Mouse (Mus musculus): Measurements from ENCODE around the gene Cck. TPM values are rescaled to one million over a fixed set of nuclear protein-coding genes. Genes with fewer than 3 reads are reported as not detected.

Cck gene
- polyA plus RNA-seq (2012; ENCODE audit: insufficient read depth, insufficient read length, missing spikeins), result not detected in 2 replicates

DNA sequence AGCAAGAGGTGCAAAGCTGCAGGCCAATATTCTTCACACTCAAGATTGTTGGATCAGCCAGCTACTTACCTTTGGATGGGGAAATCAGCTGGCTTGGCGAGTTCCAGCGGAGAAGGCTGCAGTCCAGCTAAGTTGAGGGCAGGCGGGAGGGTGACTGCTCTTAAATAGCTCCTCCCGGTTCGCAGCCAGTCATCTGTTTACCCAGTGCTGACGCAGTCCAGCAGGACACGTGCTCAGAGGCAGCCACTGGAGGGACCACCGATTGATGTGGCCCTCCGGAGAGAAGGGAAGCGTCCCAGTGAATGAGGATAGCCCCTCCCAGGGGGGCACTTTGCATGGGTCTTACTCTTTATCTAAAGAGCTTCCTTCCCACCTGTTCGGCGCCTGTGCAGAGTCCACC lies at the start of gene Cck:
TSS of gene Cck (minus strand) at position 166 of the 400 bp plus-strand sequence.
- Histone ChIP-seq H3K4me1 (ENCODE audit: control insufficient read depth, insufficient read depth, low read length) (peaks cover 3% of the 10 kb centered on the region; the same call in 1 of the 2 replicates), H3K4me3 (ENCODE audit: insufficient read depth, low read length) (no peak within 1 kb of the TSS), H3K27ac (ENCODE audit: insufficient read depth, low read depth, low read length) (no peak within 1 kb of the TSS)
- no peak for TF ChIP-seq POLR2A (IDR thresholded peaks at IDR 0.05; ENCODE audit: borderline replicate concordance, low read depth, low read length)
- TF ChIP-seq CTCF (IDR thresholded peaks at IDR 0.05; ENCODE audit: low read depth, low read length), result no peak

DNA sequence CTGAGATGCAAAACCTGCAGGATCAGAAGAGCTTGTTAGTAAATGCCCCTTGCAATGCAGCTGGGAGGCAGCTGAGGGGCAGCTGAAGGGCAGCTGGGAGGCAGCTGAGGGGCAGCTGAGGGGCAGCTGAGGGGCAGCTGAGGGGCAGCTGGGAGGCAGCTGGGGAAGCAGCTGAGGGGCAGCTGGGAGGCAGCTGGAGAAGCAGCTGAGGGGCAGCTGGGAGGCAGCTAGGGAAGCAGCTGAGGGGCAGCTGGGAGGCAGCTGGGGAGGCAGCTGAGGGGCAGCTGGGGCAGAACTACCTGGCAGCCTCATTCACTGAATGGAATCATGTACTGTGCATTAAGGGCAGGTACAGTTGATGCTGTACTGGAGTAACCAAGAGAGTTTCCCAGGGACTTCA lies 46.0 kb upstream of the Cck start:
- H3K27ac ChIP-seq (ENCODE audit: insufficient read depth, low read depth, low read length), result no peak overlapping the region
- no peak overlapping the region for H3K4me3 ChIP-seq (ENCODE audit: insufficient read depth, low read length)
- TF ChIP-seq CTCF (IDR thresholded peaks at IDR 0.05; ENCODE audit: low read depth, low read length) (no peak), POLR2A (IDR thresholded peaks at IDR 0.05; ENCODE audit: borderline replicate concordance, low read depth, low read length) (no peak)
- no peaks in the 10 kb centered on the region; the same call in 1 of the 2 replicates for H3K4me1 ChIP-seq (ENCODE audit: control insufficient read depth, insufficient read depth, low read length)

DNA sequence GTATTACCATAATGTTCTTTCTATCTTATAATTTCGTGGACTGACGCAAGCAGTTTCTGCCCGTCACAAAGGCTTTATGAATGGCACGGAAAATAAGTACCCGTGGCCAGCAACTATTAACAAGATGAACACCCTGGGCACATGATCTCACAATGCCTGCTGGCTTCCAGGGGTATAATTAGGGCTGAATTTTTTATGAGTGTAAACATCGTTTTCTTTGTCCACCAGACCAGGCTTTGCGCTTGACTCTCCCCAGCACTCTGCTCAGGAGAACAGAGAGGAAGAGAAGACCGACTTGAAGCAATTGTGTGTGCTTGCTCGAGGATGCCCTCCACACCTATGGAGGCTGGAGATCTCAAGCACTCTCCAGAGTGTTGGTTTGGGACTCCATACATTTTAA lies 37.1 kb upstream of the Cck start:
- TF ChIP-seq POLR2A (IDR thresholded peaks at IDR 0.05; ENCODE audit: borderline replicate concordance, low read depth, low read length) (no peak), CTCF (IDR thresholded peaks at IDR 0.05; ENCODE audit: low read depth, low read length) (no peak)
- no peak overlapping the region for H3K4me3 ChIP-seq (ENCODE audit: insufficient read depth, low read length)
- H3K4me1 ChIP-seq (ENCODE audit: control insufficient read depth, insufficient read depth, low read length), result peaks cover 5% of the 10 kb centered on the region
- H3K27ac ChIP-seq (ENCODE audit: insufficient read depth, low read depth, low read length), result no peak overlapping the region

DNA sequence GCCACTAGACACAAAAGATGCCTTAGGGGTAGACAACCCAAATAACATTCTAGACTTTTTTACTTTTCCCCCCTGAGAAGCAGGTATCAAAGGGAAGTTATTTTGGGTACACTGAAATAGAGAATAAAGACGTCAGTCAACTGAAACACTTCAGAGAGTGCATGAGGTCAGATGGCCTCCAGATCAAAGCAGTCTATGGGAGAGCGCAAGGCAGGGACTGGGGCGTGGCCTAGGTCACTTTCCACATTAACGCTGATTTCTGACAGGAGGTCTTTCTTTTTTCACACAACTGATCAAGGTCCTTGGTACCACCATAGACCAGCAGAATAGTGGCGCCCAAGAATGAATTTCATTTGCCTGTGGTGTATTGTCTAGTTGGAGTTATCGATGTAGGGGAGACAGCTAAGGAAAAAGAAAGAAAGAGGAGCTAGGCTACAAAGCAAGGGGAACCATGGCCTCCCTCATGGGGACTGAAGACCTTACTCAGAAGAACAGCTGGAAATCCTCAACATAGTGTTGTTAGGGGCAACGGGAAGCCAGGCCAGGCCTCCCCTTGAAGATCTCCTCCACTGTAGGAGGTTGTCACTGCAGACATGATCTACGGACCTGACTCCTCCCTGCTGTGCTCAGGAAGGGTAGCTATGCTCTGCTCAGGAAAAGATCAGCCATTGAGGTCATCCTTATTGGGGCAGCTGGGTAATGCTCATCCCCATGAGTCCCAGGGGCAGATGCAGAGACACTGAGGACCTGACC lies 33.3 kb upstream of the Cck start:
- H3K27ac ChIP-seq (ENCODE audit: insufficient read depth, low read depth, low read length), result no peak overlapping the region
- TF ChIP-seq CTCF (IDR thresholded peaks at IDR 0.05; ENCODE audit: low read depth, low read length) (no peak), POLR2A (IDR thresholded peaks at IDR 0.05; ENCODE audit: borderline replicate concordance, low read depth, low read length) (no peak)
- H3K4me1 ChIP-seq (ENCODE audit: control insufficient read depth, insufficient read depth, low read length), result peaks cover 3% of the 10 kb centered on the region; the same call in 1 of the 2 replicates
- no peak overlapping the region for H3K4me3 ChIP-seq (ENCODE audit: insufficient read depth, low read length)

DNA sequence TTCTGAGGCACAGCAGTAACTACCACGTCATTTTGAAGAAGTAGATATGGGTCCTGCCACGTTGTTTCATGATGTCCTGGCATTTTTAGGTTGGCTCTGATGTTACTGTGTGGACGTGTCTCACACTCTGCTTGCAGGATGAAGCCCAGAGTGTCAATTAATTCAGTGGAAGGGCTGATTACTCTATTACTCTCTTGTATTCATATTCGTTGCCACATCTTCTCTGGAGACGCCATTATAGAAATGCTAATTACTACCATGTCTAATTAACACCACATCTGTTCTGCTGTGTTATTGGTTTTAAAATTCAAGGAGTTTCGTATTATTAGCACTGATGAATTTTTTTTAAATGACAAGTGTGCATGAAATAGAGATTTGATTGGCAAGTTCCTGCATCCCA lies 30.7 kb upstream of the Cck start:
- Histone ChIP-seq H3K4me3 (ENCODE audit: insufficient read depth, low read length) (no peak overlapping the region), H3K27ac (ENCODE audit: insufficient read depth, low read depth, low read length) (no peak overlapping the region), H3K4me1 (ENCODE audit: control insufficient read depth, insufficient read depth, low read length) (peaks cover 3% of the 10 kb centered on the region; the same call in 1 of the 2 replicates)
- TF ChIP-seq POLR2A (IDR thresholded peaks at IDR 0.05; ENCODE audit: borderline replicate concordance, low read depth, low read length) (no peak), CTCF (IDR thresholded peaks at IDR 0.05; ENCODE audit: low read depth, low read length) (no peak)

DNA sequence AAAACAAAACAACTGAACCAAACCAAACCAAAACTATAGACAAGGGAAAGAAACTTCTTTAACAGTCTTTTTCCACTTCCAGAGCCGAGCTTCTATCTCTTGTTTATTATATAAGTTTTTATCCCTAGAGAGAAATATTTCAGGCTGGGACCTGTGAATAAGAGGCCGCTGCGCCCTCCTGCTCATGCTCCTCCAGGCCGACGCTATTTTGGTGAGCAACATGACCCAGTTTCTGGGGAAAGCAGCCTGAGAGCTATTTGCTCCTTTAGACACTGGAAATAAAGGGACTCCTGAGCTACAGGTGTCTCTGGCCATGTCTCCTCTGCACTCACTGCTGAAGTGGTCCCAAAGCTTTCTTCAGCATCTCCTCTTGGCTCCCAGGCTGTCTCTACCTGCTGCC lies 24.6 kb upstream of the Cck start:
- Histone ChIP-seq H3K4me1 (ENCODE audit: control insufficient read depth, insufficient read depth, low read length) (peaks cover 3% of the 10 kb centered on the region; the same call in 1 of the 2 replicates), H3K4me3 (ENCODE audit: insufficient read depth, low read length) (no peak overlapping the region), H3K27ac (ENCODE audit: insufficient read depth, low read depth, low read length) (no peak overlapping the region)
- TF ChIP-seq POLR2A (IDR thresholded peaks at IDR 0.05; ENCODE audit: borderline replicate concordance, low read depth, low read length), result no peak
- TF ChIP-seq CTCF (IDR thresholded peaks at IDR 0.05; ENCODE audit: low read depth, low read length), result no peak

DNA sequence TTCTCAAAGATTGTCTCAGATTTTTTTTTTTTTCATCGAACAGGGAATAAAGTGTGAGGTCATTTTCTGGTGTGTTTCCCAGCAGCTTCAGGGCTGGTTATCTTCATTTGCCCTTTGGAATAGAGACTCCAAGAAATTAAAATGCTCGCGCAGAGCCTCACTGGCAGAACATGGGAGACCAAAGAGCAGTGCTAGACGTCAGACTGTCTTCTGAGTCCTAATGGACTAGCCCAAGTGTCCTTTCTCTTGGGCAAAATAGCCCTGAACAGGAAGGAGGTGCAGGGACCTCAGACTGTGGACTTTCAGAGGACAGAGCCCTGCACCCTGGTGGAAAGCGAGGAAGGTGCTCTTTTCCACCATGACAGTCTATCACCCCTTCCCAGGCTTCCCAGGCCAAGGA lies 19.0 kb upstream of the Cck start:
- H3K4me3 ChIP-seq (ENCODE audit: insufficient read depth, low read length), result no peak overlapping the region
- no peaks in the 10 kb centered on the region for H3K4me1 ChIP-seq (ENCODE audit: control insufficient read depth, insufficient read depth, low read length)
- TF ChIP-seq CTCF (IDR thresholded peaks at IDR 0.05; ENCODE audit: low read depth, low read length), result no peak
- TF ChIP-seq POLR2A (IDR thresholded peaks at IDR 0.05; ENCODE audit: borderline replicate concordance, low read depth, low read length), result no peak
- H3K27ac ChIP-seq (ENCODE audit: insufficient read depth, low read depth, low read length), result no peak overlapping the region

DNA sequence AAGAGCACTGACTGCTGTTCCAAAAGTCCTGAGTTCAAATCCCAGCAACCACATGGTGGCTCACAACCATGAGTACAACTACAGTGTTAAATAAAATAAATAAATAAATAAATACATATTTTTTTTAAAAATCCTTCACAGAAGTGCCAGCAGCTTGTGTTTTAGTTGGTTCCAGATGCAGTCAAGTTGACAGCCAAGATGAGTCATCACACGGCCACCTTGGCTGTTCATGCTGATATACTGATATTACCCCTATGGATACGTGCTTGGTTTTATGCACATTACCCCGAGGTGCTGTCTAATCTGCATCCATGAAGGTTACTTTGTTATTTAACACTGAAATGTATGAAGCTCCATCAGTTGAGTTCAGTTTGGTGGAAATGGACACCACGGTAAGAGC lies 16.4 kb upstream of the Cck start:
- Histone ChIP-seq H3K4me1 (ENCODE audit: control insufficient read depth, insufficient read depth, low read length) (no peaks in the 10 kb centered on the region), H3K4me3 (ENCODE audit: insufficient read depth, low read length) (no peak overlapping the region), H3K27ac (ENCODE audit: insufficient read depth, low read depth, low read length) (no peak overlapping the region)
- TF ChIP-seq POLR2A (IDR thresholded peaks at IDR 0.05; ENCODE audit: borderline replicate concordance, low read depth, low read length), result no peak
- no peak for TF ChIP-seq CTCF (IDR thresholded peaks at IDR 0.05; ENCODE audit: low read depth, low read length)

DNA sequence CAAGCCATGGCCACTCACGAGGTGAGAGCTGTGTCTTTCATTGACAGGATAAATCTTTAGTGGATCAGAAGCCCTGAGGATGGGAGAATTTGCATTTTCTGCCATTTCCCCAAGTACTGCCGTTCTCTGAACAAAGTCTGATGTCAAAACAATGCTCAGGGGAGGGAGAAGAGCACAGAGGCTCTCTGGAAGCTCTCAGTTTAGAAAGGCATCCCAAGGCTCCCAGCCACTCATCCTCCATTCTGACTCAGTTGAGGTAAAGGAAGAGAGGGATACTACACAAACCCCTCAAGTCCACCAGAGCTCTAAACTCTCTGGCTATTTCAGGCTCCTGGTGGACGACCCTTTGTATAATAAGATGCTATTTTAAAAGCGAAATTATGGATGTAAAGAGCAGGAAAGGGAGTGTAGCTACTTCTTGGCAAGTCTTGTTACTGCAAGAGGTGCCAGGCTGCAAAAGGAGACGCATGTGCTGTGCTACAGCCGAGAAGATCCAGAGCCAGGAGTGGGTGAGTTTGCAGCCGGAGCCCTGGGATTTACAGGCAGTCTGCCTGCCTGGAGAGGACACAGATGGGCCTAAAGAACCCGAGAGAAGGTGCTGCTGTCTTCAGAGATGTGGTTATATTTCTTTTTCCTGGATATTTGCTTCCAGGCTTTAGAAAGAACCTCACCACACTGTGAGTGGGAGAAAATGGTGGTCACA lies 11.1 kb upstream of the Cck start:
- TF ChIP-seq CTCF (IDR thresholded peaks at IDR 0.05; ENCODE audit: low read depth, low read length) (no peak), POLR2A (IDR thresholded peaks at IDR 0.05; ENCODE audit: borderline replicate concordance, low read depth, low read length) (no peak)
- no peak overlapping the region for H3K4me3 ChIP-seq (ENCODE audit: insufficient read depth, low read length)
- no peaks in the 10 kb centered on the region for H3K4me1 ChIP-seq (ENCODE audit: control insufficient read depth, insufficient read depth, low read length)
- H3K27ac ChIP-seq (ENCODE audit: insufficient read depth, low read depth, low read length), result no peak overlapping the region

DNA sequence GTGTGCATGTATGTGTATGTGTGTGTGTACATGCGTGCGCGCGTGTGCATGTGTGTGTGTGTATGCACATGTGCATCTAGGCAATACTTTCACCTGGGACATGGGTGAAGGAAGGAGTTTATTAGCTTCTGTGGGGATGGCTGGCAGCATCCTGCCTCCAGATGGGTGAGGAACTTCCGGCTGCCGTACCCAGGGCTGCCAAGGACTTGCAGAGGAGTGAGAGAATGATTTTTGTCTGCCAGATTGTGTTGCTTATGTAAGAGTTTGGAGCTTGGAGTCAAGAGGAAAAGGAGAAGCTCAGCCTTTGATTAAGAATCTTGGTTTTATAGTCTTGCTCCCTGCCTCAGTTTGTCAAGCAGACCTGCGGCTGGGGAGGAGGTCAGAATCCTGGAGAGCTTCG lies 9.9 kb upstream of the Cck start:
- Histone ChIP-seq H3K27ac (ENCODE audit: insufficient read depth, low read depth, low read length) (no peak overlapping the region), H3K4me3 (ENCODE audit: insufficient read depth, low read length) (no peak overlapping the region), H3K4me1 (ENCODE audit: control insufficient read depth, insufficient read depth, low read length) (no peaks in the 10 kb centered on the region)
- TF ChIP-seq POLR2A (IDR thresholded peaks at IDR 0.05; ENCODE audit: borderline replicate concordance, low read depth, low read length) (no peak), CTCF (IDR thresholded peaks at IDR 0.05; ENCODE audit: low read depth, low read length) (no peak)
